Mouse (Mus musculus) yolk sac, embryonic 10.5 days (tissue): ENCODE results near the gene Flt3l.
"Not testable (repeated sequence)": the region's sequence is repeated elsewhere in the genome, so short reads cannot be mapped to it uniquely, and the experiment has no call there.

Experiments
- DNase-seq: peaks from one replicate; pipeline ENCODE4 v3.0.0-alpha.2; 2017; ENCODE audit warnings: low spot score

Flt3l gene

DNA sequence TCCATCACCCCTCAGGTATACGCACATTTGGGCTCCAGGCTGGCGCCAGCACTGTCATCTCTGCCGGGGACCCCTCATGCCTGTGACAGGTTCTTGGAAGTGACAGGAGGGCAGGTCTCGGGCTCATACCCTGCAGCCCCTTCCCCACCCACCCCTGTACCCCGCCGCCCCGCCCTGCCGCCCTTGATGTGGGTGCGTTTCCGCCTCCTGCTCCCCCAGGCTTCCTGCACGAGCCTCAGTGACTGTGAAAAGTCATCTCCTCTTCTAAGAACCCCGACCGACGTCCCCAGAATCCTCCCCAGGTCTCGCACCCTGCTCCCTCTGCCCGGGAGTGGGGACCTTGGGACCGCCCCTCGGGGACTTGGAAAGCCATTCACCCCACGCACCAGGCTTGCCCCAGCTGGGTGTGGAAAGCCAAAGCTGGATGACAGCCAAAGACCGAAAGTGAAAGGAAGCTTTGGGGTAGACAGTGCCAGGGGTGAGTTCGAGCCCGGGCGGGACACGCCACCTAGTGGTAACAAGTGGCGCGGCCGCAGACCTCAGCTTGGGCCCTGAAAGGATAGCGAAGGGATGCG, at the start of gene Flt3l, which contains the start of gene Gm45713:
Flt3l (minus strand) TSS at position 440 of the 575 bp plus-strand sequence.
Gm45713 (minus strand) TSS at position 239 of the 575 bp plus-strand sequence.
- DNase-seq = peak; percentile 73

DNA sequence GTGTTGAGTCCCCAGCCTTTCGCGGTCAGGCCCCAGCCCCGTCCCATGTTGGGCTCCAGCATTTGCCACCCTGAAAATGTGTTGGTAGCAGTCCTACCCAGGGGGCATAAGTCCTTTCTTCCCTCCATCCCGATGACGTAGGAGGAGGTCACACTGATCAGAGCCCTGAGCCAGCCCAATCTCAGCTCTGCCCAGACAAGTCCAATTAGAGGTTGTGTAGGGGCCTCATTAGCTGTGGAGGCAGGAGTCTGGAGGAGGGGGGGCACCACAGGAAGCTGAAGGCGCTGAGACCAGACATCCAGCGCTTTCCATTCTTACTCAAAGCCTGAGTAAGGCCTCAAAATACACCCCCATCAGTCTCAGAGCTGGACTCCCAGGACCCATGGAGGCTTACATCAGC, 49.7 kb upstream of the Flt3l start:
- DNase-seq = no peak

DNA sequence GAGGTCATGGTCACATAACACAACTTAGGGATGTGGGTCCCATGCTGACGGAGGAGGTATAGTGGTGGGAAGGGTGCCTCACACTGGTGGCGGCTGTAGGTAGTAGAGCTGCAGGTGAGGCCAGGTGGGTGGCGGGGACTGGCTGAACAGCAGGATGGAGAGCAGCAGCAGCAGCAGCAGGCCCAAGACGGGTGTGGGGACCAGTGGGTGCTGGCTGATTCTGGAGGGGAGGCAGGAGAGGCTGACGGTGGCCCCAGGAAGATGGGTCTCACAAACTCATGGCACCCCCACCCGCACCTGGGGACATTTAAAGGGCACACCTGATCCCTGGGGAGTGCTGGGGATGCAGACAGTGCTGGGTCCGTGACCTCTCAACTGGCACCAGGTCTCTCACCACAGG, 47.4 kb upstream of the Flt3l start:
- no peak for DNase-seq

DNA sequence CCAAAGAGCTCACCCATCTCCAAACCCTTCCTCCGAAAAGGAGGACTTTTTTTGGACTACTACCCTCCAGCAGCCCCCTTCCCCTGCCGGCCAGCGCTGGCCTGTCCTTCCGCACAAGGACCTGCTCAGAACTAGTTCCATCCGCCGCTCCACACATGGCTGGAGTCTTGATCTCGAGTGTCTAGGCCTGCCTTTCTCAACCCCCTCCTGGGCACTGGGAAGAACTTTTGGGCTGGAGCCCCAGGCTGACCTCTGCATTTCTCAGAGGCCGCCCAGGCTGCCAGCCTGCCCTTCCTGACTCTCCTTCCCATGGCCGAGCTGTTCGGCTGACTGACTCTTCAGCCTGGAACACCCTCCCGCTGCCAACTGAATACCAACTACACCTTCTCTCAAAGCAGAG, 46.4 kb upstream of the Flt3l start:
- no peak for DNase-seq

DNA sequence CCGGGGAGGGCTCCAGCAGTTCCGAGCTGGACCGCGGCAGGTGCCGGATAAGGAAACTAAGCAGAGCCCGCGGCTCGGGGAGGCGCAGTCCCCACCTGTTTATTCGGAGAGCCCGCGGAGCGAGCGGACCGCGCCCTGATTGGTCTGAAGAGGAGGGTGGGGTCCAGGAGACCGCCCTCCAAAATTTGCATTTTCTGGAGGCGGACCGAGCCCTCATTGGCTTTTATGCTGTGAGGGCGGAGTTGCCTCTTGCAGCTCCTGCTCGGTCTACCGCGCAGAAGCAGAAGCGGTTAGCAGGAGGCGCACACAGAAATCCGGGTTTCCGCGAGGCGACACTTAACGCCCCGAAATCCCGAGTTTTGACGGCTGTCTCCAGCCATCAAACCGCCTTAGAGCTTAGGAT, 46.0 kb upstream of the Flt3l start:
- DNase-seq = peak; percentile 84

DNA sequence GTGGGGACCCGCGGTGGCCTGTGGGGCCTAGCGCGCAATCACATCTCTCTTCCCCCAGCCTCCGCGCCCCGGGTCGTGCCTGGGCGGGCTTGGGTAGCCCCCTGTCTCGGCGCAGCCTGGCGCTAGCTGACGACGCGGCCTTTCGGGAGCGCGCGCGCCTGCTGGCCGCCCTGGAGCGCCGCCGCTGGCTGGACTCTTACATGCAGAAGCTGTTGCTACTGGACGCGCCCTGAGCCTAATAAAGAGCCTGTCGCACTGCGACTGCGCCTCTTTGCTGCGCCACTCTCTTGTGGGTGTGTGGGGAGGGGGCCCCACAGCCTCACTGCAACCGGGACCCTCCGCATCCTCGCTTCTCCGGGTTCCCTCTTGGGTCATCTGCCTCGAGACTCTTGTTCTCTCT, 45.3 kb upstream of the Flt3l start:
- DNase-seq = no peak

DNA sequence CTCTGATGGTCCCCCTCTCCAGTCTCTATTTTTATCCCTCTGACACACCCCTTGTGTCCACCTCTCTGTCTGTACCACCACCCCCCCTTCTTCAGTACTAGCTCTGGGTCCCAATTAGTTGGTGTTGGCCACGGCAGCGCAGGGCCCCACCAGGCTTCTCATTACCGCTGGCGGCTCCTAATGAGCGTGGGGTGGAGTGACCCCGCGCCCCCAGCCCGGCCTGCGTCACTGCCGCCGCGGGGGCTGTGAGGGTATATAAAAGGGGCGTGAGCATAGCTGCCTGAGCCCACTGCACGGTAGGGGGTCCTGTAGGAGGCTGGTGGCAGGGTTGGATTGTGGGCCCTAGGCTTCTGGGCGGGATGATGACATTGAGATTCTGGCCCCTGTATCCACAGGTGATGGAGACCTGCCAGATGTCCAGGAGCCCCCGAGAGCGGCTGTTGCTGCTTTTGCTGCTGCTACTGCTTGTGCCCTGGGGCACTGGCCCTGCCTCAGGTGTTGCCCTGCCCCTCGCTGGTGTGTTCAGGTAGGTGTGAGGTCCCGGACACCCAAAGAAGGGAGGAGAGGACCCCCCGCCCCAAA, 44.8 kb upstream of the Flt3l start, which contains the start of gene Pth2:
Pth2 (plus strand) TSS at position 100 of the 582 bp plus-strand sequence.
- no peak for DNase-seq

DNA sequence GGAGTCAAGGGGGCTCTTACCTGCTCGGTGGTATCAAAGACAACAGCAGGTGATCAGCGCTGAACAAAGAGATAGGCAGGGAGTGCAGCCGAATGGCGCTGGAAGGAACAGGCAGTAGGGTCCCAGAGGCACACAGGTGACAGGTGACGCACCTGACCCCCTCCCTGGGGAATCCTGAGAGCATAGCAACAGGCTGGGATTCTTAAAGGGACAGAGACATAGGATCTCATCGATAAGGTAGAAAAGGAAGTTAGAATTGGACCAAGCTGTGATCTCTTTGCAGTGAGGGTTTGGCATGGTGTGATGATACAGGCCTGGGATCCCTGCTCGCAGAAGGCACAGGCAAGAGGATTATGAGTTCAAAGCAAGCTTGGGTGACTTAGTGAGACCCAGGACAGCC, 43.2 kb upstream of the Flt3l start, which contains the start of gene Gfy:
Gfy (minus strand) TSS at position 101 of the 400 bp plus-strand sequence.
- no peak for DNase-seq

DNA sequence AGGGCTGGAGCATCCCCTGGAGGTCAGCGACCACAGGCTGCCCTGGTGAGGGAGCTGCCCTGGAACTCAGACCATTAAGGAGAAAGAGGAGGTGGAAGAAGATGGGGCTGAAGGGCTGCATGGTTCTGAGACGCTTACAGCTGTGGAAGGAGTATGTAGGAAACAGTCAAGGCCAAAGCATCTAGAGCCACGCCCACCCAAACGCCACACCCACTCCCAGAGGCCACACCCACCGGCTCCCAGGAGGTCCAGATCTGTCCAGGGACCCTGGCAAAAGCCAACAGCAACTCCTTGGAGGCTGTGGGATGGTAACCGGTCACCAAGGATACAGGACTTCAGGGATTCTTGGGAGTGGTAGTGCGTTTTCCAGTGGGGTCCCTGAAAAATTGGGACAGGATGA, 42.3 kb upstream of the Flt3l start:
- no peak for DNase-seq

DNA sequence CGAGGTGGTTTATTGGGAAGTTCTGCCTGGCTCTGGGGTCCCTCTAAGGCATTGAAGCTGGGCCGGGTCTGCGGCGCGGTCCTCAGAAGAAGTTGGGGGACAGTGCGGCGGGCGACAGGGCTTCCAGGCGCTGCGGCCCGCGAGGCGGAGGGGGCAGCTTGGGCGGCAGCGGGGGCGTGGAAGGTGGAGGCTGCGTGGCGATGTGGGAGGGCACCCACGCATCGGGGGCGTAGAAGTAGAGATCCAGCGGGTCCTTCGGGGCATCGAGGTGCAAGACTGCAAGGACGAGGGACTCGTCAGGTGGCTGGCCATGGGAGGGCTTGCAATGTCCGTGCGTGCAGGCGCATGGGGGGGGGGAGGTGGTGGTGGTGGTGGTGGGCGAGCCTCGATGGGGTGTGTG, 40.1 kb upstream of the Flt3l start:
- DNase-seq = no peak

DNA sequence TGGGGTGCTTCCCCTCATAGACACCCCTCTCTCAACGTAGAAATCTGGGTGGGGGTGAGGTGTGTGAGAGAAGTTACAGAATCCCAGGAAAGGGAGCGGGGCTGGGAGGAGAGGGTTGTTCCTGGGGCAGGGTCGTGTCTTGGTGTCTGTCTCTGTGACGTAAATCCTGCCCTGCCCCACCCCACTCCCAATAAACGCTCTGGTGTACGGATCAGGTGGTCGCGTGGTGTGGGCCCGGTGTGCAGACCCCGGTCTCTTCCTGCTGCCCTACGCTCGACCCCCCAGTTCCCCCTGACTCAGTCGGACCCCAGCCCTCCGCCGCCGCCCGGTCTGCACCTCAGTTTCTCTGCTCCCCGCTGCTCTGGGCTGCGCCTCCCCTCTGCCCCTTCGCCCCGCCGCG, 39.7 kb upstream of the Flt3l start:
- DNase-seq = no peak

DNA sequence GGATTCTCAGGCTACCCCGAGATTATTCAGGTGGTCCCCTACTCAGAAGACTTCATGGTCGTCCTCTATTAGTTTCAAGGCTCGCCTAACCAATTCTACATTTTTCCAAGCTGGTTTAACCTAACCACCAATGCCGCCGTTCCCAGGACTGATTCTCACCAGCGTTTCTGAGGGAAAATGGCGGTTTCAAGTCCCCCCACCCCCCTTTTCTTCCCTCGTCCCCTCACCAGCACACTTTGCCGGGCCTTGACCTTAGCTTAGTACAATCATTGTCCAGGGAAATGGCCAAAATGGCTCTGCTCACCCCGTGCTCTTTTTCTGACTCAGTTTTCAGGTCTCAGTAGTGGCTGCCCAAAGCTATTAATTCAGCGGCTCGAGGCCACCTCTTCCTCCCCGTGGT, 39.2 kb upstream of the Flt3l start:
- DNase-seq = no peak

DNA sequence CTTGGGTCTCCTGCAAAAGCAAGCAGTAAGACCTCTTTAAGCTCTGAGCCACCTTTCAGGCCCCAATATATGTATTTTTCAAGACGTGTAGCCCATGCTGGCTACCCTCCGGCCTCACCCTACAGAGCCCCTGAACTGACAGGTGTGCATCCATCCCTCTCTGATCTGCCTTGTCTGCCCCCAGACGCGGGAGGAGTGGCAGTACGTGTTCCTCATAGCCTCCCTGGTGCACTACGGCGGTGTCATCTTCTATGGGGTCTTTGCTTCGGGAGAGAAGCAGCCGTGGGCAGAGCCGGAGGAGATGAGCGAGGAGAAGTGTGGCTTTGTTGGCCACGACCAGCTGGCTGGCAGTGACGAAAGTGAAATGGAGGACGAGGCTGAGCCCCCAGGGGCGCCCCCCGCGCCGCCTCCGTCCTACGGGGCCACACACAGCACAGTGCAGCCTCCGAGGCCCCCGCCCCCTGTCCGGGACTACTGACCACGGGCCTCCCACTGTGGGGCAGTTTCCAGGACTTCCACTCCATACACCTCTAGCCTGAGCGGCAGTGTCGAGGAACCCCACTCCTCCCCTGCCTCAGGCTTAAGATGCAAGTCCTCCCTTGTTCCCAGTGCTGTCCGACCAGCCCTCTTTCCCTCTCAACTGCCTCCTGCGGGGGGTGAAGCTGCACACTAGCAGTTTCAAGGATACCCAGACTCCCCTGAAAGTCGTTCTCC, 38.5 kb upstream of the Flt3l start:
- no peak for DNase-seq

DNA sequence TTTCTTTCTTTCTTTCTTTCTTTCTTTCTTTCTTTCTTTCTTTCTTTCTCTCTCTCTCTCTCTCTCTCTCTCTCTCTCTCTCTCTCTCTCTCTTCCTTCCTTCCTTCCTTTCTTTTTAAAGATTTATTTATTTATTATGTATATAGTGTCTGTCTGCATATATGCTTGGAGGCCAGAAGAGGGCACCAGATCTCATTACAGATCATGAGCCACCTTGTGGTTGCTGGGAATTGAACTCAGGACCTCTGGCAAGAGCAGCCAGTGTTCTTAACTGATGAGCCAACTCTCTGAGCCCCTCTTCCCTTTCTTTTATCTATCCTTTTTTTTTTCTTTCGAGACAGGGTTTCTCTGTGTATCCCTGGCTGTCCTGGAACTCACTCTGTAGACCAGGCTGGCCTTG, 37.5 kb upstream of the Flt3l start:
- DNase-seq = not testable (repeated sequence)

DNA sequence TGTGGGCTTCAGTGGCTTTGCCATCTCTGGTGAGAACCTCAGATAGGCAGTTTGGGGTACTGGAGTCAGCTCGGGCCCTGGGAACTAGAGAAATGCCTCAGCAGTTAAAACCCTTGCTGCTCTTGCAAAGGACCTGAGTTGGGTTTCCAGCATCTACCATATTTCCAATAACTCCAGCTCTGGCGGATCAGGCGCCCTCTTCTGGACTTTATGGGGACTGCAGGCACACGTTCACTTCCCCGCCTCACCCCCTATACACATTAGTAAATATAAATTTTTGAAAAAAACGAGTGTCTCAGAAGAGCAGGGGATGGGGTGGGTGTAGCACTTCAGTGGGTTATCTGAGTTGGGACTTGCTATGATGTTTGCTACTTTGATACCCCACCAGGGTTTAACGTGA, 36.7 kb upstream of the Flt3l start:
- no peak for DNase-seq

DNA sequence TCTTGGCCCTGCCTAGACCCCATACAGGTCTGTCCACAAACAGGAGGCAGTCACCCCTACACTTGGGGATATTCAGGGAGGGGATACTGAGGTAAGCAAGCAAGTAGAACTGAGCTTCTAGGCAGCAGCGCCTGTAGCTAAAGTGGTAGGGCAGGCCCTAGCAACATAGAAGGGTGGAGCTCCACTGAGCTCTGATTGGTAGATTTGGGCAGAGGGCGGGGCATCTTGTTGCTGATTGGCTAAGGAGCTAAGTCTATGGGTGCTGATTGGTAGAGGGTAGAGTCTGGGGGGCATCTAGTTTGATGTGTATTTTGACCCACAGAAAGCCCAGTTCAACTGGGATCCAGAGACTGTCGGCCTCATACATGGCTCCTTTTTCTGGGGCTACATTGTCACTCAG, 33.3 kb upstream of the Flt3l start:
- no peak for DNase-seq

DNA sequence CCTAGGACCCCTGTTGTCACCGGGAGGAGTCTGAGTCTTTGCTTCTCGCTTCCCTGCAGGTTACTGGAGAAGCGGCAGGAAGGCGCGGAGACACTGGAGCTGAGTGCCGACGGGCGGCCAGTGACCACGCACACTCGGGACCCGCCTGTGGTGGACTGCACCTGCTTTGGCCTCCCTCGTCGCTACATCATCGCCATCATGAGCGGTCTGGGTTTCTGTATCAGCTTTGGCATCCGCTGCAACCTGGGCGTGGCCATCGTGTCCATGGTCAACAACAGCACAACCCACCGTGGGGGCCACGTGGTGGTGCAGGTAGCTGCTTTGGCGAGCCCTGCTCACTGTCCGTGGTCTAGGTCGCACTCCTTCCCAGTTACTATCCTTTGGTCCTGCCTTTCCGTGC, 32.4 kb upstream of the Flt3l start:
- DNase-seq = no peak

DNA sequence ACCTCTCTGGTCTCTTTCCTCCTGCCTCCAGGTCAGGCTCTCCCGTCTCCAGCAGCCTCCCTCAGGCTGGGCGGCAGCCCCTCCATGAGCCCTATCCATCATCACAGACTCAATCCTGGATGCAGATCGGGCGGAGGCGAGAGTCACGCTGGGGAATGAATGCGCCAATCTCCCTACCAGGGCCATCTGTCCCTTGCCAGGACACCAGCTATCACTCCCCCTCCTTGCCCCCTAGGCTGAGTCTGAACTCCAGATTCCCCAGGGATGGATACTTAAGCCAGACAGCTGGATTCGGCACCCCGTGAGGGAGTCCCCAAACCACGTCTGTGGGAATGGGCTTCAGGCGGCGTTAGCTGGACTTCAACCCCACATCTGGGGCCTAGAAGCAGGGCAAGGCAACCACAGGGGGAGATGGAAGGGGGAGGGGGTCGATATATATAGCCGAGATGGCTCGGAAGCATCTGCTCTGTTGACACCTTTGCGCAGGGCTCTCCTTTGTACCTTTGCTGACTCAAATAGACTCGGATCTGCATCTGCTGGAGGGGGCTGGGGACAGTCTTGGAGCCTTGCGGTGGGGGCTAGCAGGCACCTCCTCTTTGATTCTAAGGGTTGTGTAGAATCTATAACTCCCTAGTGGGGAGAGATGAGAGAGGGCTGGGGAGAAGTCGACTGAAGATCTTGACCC, 31.7 kb upstream of the Flt3l start:
- DNase-seq = no peak

DNA sequence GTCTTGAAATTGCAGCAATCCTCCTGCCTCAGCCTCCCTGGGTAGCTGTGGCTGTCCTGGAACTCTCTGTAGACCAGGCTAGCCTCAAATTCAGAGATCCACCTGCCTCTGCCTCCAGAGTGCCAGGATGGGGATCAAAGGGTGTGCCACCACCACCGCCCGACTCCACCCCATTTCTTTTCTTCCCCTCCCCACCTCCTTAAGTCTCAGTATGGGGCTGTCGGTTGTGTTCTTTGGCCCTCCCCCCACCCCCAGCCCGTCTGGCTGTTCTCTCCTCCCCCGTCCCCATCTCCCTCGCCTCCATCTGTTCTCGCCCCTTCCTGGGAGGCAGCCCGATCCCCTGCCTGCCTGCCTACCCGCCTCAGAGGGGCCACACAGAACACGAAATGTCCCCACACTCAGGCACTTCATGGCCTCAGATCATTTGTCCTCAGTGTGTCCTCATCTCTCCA, 30.7 kb upstream of the Flt3l start:
- no peak for DNase-seq

DNA sequence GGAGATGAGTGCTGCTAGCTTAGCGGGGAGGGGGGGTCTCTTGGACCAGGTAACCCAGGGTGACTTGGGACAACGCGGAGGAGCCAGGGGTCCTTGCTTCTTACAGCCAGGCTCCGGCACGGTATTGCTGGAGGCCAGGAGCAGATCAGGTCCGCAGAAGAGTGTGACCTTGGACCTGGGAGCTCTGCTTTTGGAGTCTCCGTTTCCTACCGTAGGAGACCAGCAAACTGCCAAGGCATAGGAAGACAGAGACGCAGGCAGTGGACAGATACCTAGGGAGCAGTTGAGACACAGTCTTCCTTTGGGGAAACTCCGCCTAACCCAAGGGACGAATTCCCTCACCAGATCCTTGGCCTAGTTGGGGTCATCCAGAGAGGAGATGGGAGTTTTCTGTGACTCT, 29.5 kb upstream of the Flt3l start:
- no peak for DNase-seq

DNA sequence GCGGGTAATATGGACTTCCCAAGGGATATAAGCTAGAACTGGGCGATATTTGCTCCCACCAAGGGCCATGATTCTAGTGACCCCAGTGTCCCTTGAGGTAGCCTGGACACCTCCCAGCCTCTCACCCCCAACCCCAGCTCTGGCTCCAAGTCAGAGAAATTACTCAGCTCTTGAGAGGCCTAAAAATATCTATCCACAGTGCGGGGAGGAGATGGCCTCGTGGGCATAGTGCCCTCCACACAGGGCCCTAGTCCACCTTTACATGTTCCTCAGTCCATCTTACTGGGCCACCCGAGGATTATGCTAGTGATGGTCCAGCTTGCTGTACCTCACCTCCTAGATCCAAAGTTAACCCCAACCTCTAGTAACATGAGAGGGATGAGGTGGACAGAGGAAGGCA, 28.6 kb upstream of the Flt3l start:
- DNase-seq = no peak

DNA sequence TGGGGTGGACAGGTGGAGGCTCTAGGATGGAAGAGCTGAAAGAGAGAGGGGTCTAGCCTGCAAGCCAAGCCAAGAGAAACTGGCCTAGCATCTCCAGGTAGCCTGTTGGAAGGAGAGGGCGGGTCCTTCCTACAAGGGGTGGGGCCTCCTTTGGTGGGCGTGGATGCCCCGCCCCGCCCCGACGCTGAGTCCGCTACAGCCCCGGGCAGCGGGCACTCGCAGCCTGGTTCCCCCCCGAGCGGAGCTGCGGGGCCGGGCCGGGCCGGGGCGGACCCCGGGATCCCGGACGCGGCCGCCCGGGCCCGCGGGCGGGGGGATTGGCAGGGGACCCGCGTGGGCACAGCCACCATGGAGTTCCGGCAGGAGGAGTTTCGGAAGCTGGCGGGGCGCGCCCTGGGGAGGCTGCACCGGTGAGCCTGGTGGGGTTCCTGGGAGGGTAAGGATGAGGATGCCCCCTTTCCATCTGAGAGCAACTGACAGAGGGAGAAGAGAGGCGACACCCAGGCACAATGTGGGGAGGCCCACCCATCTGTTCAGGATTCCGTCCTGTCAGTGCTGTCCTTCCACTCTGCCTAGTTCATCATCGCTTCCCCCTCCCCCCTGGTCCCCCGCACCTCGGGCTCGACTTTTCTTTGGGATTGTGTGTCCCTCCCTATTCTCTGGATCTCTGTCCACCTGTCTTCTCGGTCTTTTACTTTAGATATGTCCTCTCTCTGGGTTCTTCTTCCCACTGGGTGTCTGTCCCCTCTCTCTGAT, 27.7 kb upstream of the Flt3l start, which contains the start of gene Slc17a7:
Slc17a7 (plus strand) TSS at position 215 of the 756 bp plus-strand sequence.
- no peak for DNase-seq
